Mouse (Mus musculus): ENCODE data around the gene Mri1. TPM values are rescaled to one million over a fixed set of nuclear protein-coding genes. Genes with fewer than 3 reads are reported as not detected.
A peak's percentile ranks its signal among the peaks of the same experiment; 100 is the strongest.

The Mri1 gene
- polyA plus RNA-seq, 1 experiment from 2014 or later, result 57.1 TPM

GRCm38 (mm10) chr8:84200126-84200555 is 57.0 kb downstream of the Mri1 start:
- Histone ChIP-seq H3K4me1 (replicated peaks; ENCODE audit: control insufficient read depth, insufficient read depth, low read length) (peaks cover 45% of the 10 kb centered on the region), H3K9me3 (ENCODE audit: control insufficient read depth, low read length) (no peaks in the 10 kb centered on the region), H3K4me2 (ENCODE audit: low read length) (peak overlapping the region; percentile 79), H3K27ac (ENCODE audit: low read length) (peak overlapping the region; percentile 2; the same call in 1 of the 2 replicates), H3K4me3 (replicated peaks; ENCODE audit: low read length) (peak overlapping the region; percentile 44), H3K9ac (replicated peaks; ENCODE audit: low read depth, low read length) (no peak overlapping the region), H3K36me3 (ENCODE audit: control insufficient read depth, insufficient read depth) (no peaks in the 10 kb centered on the region), H3K27me3 (replicated peaks; ENCODE audit: control insufficient read depth, insufficient read depth, low read length) (no peaks in the 10 kb centered on the region)
- 10% methylated on average over 8 of the region's 8 CpGs for whole genome bisulfite sequencing
- ATAC-seq, result no peak

MicroRNAs within 50 kb of the gene (microRNA counts, 519-probe panel; counts per million panel counts)
- 3,213 counts per million, percentile 81 among the panel's probes with 10 or more counts for microRNA mmu-miR-23a
- 3,228 counts per million, percentile 82 among the panel's probes with 10 or more counts for microRNA mmu-miR-27a

Small RNA genes within 50 kb of the gene (microRNA-seq; reads per million reads assigned to microRNA genes)
- gene Mir23a (6,953 reads per million, percentile 93 among the genes with 10 or more reads in this experiment), gene Mir24-2 (not detected), gene Mir27a (57.8 reads per million, percentile 47 among the genes with 10 or more reads in this experiment), gene Mir3074-2 (not detected)

Other genes with a start within 250 kb of the Mri1 start
- gene 2210011C24Rik, start 245.2 kb downstream of the Mri1 start, polyA plus RNA-seq (2015; fragmentation: Nextera tagmentation; extraction: Ambion mirVana), result not detected in 2 replicates
- 2.0 and 3.0 TPM in 2 replicates for gene Palm3, start 235.9 kb downstream of the Mri1 start, polyA plus RNA-seq (2015; fragmentation: Nextera tagmentation; extraction: Ambion mirVana)
- gene Il27ra, start 214.7 kb downstream of the Mri1 start, polyA plus RNA-seq (2015; fragmentation: Nextera tagmentation; extraction: Ambion mirVana), result 0.65 and 0.79 TPM in 2 replicates
- gene Rln3, start 212.3 kb downstream of the Mri1 start, polyA plus RNA-seq (2015; fragmentation: Nextera tagmentation; extraction: Ambion mirVana), result not detected in 2 replicates
- 1.0 and 1.1 TPM in 2 replicates for gene Gm10643, start 192.2 kb downstream of the Mri1 start, polyA plus RNA-seq (2015; fragmentation: Nextera tagmentation; extraction: Ambion mirVana)
- gene Rfx1, start 190.5 kb downstream of the Mri1 start, polyA plus RNA-seq (2015; fragmentation: Nextera tagmentation; extraction: Ambion mirVana), result 8.7 and 11.3 TPM in 2 replicates
- gene Dcaf15, start 152.6 kb downstream of the Mri1 start, polyA plus RNA-seq (2015; fragmentation: Nextera tagmentation; extraction: Ambion mirVana), result 16.0 and 20.6 TPM in 2 replicates
- gene Podnl1, start 131.3 kb downstream of the Mri1 start, polyA plus RNA-seq (2015; fragmentation: Nextera tagmentation; extraction: Ambion mirVana), result 0.31 and 0.38 TPM in 2 replicates
- gene Cc2d1a, start 109.4 kb downstream of the Mri1 start, polyA plus RNA-seq (2015; fragmentation: Nextera tagmentation; extraction: Ambion mirVana), result 35.4 and 43.8 TPM in 2 replicates
- 2.6 and 3.5 TPM in 2 replicates for gene 4930432K21Rik, start 109.3 kb downstream of the Mri1 start, polyA plus RNA-seq (2015; fragmentation: Nextera tagmentation; extraction: Ambion mirVana)
- gene Nanos3, start 72.1 kb downstream of the Mri1 start, polyA plus RNA-seq (2015; fragmentation: Nextera tagmentation; extraction: Ambion mirVana), result 3.2 and 4.7 TPM in 2 replicates
- gene Zswim4, start 20.3 kb downstream of the Mri1 start, polyA plus RNA-seq (2015; fragmentation: Nextera tagmentation; extraction: Ambion mirVana), result 40.1 and 41.8 TPM in 2 replicates
- gene D8Ertd738e, start 7.6 kb downstream of the Mri1 start, polyA plus RNA-seq (2015; fragmentation: Nextera tagmentation; extraction: Ambion mirVana), result 214 and 231 TPM in 2 replicates
- gene Ccdc130, start 13.1 kb upstream of the Mri1 start, polyA plus RNA-seq (2015; fragmentation: Nextera tagmentation; extraction: Ambion mirVana), result 26.8 and 31.0 TPM in 2 replicates
- gene Cacna1a, start 131.1 kb upstream of the Mri1 start, polyA plus RNA-seq (2015; fragmentation: Nextera tagmentation; extraction: Ambion mirVana), result 7.4 and 20.3 TPM in 2 replicates